Mouse (Mus musculus) heart, adult 2 months (tissue): ENCODE measurements around the gene Mettl15. TPM values are rescaled to one million over a fixed set of nuclear protein-coding genes. Genes with fewer than 3 reads are reported as not detected.

Source experiments
- DNase-seq, 2 experiments: peaks; one replicate each; pipeline ENCODE4 v3.0.0; 2021
- H3K27ac ChIP-seq: fragments of 200-600 bp; 2 replicates; pipeline ENCODE4 v1.8.1; 2022
- H3K27me3 ChIP-seq: fragments of 200-500 bp; 2 replicates; pipeline ENCODE4 v1.6.1; 2012; ENCODE audit warnings: mild to moderate bottlenecking, low read length, inconsistent platforms, mixed read lengths; ENCODE audit not compliant: control insufficient read depth, insufficient read depth
- H3K36me3 ChIP-seq: fragments of 200-500 bp; 2 replicates; pipeline ENCODE4 v1.6.1; 2012; ENCODE audit warnings: low read length, inconsistent platforms; ENCODE audit not compliant: control insufficient read depth, insufficient read depth
- H3K4me1 ChIP-seq: fragments of 200-500 bp; 2 replicates; pipeline ENCODE4 v1.6.1; 2011; ENCODE audit warnings: low read length; ENCODE audit not compliant: control insufficient read depth, insufficient read depth
- H3K4me3 ChIP-seq: fragments of 200-600 bp; 2 replicates; pipeline ENCODE4 v1.8.1; 2022
- H3K79me2 ChIP-seq: fragments of 200-500 bp; replicated peaks from 2 replicates; pipeline ENCODE4 v1.6.1; 2012; ENCODE audit warnings: mild to moderate bottlenecking, inconsistent platforms, low read length, moderate library complexity, mixed read lengths; ENCODE audit not compliant: control insufficient read depth, insufficient read depth
- H3K9ac ChIP-seq: fragments of 200-500 bp; 2 replicates; pipeline ENCODE4 v1.6.1; 2012; ENCODE audit warnings: low read depth, mild to moderate bottlenecking, control low read depth, inconsistent platforms, low read length, mixed read lengths
- CTCF ChIP-seq: fragments of 200-600 bp; IDR thresholded peaks from 2 replicates; pipeline ENCODE4 v1.8.1; 2022; ENCODE audit warnings: antibody characterized with exemption, mild to moderate bottlenecking, moderate library complexity
- EP300 ChIP-seq: fragments of 200-500 bp; IDR thresholded peaks from 2 replicates; pipeline ENCODE4 v1.6.1; 2011; ENCODE audit warnings: low read depth, low read length, control low read depth; ENCODE audit not compliant: insufficient read depth
- POLR2A ChIP-seq: fragments of 200-500 bp; IDR thresholded peaks from 2 replicates; pipeline ENCODE4 v1.6.1; 2011; ENCODE audit warnings: mild to moderate bottlenecking, low read depth, low read length, control low read depth; ENCODE audit not compliant: insufficient read depth
- WGBS: fragments of 180-500 bp; shearing (Covaris S2); methylation state at CpG from one replicate; pipeline ENCODE4 v1.1.7; 2018; 5-methylcytosine and 5-hydroxymethylcytosine counted together
- intact Hi-C: fragments of 180-260 bp; cut with DNase I; formaldehyde crosslinking; loops from one replicate; pipeline ENCODE4 v1.15.1; 2025
- long read RNA-seq: library from polyadenylated mRNA; stranded (forward); transcript quantifications from one replicate; pipeline ENCODE4 v2.0.0, GENCODE M21; 2021
- polyA plus RNA-seq: library from polyadenylated mRNA; depleted of rRNA; stranded (reverse); fragments of >200 nt; gene quantifications from 2 replicates; pipeline ENCODE4 v1.2.3, GENCODE M21; 2012; rRNA removed
- total RNA-seq, 2 experiments: library from RNA; stranded (reverse); gene quantifications; 2 replicates each; pipeline ENCODE4 v1.2.3; 2021

Mettl15 gene
- 10 to 100 TPM; 12.1 to 12.9 TPM for total RNA-seq
- polyA plus RNA-seq, result 7.1 and 16.8 TPM in 2 replicates
- long read RNA-seq, transcript Mettl15-201 (6 exons, 1,894 nt), result major isoform, 5 of 8 reads
- long read RNA-seq, partial matches to known transcripts, result 0 of 8 reads
- long read RNA-seq, other reads (novel, unspliced or antisense), result 3 of 8 reads

DNA sequence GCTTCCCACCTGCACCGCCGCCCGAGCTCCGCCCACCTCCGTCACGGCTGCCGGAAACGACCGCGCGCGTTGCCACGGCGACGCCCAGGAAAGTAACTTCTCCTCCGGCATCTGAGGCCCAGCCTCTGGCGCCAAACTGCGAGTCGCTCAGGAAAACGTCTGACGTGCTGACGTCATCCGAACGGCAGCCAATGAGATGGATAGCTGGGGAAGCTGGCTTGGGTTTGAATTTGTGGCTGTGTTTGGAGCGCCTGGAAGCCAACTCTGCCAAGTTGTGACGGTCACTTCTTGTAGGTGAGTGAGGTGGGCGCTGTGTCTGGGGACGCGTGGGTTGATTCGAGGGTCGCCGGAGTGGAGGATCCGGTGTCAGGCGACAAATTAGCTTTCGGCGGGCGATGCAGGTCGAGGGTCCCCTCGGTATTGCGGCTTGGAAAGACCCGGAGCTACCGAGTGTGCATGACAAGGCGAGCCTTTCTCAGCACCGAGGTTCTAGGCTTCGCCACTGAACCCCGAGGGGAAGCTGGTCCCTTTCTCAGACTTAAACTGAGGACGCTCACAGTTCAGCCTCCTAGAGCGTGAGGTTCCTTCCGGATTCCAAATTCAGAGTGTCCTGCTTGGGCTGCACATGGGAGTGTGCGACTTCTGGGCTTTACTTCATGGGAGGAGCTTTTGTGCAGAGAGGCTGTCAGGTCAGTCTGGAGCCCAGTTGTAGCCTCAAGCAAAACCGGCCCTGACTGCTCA lies at the start of gene Mettl15, which contains the start of gene Kif18a:
Gene Mettl15 (minus strand): TSS at position 149 of the 741 bp plus-strand sequence.
Gene Kif18a (plus strand): TSS at position 139 of the 741 bp plus-strand sequence.
- Histone ChIP-seq H3K4me1 (peaks cover 1% of the 10 kb centered on the region), H3K9ac (peak within 1 kb of the TSS; percentile 71), H3K36me3 (no peaks in the 10 kb centered on the region), H3K4me3 (peak within 1 kb of the TSS; percentile 56), H3K27me3 (no peaks in the 10 kb centered on the region), H3K79me2 (no peaks in the 10 kb centered on the region), H3K27ac (peak within 1 kb of the TSS; percentile 71)
- intact Hi-C loops, result loop anchor here (10.0 kb wide), 1 partner anchor 414 kb away; no protein-coding TSS in a partner anchor
- TF ChIP-seq CTCF (no peak), POLR2A (peak; percentile 33; the same call in 1 of the 2 replicates), EP300 (0 out of 2 replicates have a peak, but pooled peaks have one; percentile 41)
- WGBS, result under 1% methylated on average over 51 of the region's 51 CpGs
- peak; percentile 94 to 96 for DNase-seq

DNA sequence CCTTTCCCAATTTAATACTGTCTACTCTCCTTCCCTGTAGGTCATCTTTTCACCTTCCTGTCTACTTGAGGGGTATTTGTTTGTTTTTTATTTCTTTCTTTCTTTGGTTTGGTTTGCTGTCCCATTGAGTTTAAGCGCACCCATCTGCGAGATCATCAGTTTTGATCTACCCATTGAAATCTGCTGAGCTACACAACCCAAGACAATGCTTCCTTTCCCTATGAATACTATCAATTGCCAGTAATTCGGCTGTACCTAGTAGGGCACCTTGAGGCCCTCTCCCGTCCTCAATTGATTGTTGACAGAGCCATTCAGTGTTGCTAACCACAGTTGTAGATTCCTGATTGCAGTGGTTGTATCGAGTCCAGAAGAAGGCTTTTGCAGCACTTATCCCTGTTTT lies 30.8 kb upstream of the Mettl15 start:
- H3K27me3 ChIP-seq, result no peaks in the 10 kb centered on the region
- H3K4me3 ChIP-seq, result no peak overlapping the region
- H3K4me1 ChIP-seq, result no peaks in the 10 kb centered on the region
- H3K9ac ChIP-seq, result no peak overlapping the region
- TF ChIP-seq POLR2A (no peak), CTCF (no peak), EP300 (no peak)
- WGBS, result 97% methylated on average over 5 of the region's 5 CpGs
- no peak for DNase-seq
- H3K79me2 ChIP-seq, result no peaks in the 10 kb centered on the region
- H3K27ac ChIP-seq, result no peak overlapping the region
- intact Hi-C loops, result no loop called here
- no peaks in the 10 kb centered on the region for H3K36me3 ChIP-seq

DNA sequence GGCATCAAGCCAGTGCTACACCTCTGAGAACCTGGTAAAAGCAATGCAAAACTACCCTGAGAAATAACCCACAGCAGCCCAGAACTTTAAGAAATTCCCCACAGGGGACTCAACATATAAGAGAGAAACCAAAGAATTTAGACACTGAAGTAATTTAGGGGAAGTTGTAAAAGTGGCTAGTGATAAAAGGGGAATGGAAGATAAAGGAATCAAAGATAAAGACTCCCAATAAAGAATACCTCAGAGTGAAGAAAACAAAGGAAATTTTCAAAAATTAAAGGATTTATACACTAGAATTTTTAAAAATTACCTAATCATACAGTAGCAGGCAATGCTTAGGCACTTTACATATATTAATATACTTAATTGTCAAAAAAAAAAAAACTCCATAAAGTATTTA lies 23.1 kb upstream of the Mettl15 start:
- intact Hi-C loops, result no loop called here
- no peak overlapping the region for H3K27ac ChIP-seq
- H3K79me2 ChIP-seq, result no peaks in the 10 kb centered on the region
- no peaks in the 10 kb centered on the region for H3K4me1 ChIP-seq
- no peak for TF ChIP-seq CTCF
- no peak for TF ChIP-seq POLR2A
- no peak for TF ChIP-seq EP300
- no peak overlapping the region for H3K4me3 ChIP-seq
- no peak overlapping the region for H3K9ac ChIP-seq
- no peaks in the 10 kb centered on the region for H3K27me3 ChIP-seq
- no peaks in the 10 kb centered on the region for H3K36me3 ChIP-seq
- DNase-seq, result no peak

DNA sequence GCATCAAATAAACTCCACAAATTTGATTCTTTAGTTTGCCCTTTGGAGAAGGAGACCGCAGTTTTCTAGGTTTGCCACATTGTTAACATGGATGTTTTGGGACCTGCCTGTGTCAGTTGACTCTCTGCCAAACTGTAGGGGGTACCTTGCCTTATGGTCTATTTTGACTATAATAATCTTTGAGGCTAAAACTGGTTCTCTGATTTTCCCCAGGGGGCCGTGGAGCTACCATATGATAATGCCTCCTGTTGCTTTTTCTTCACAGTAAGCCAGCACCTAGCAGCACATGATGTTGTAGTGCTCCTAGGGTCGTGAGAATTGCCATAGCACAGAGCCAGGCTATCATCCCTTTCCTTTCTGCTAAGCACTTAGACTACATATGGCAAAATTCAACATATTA lies 21.7 kb upstream of the Mettl15 start:
- intact Hi-C loops, result no loop called here
- Histone ChIP-seq H3K27me3 (no peaks in the 10 kb centered on the region), H3K4me3 (no peak overlapping the region), H3K79me2 (no peaks in the 10 kb centered on the region), H3K9ac (no peak overlapping the region), H3K36me3 (no peaks in the 10 kb centered on the region), H3K4me1 (no peaks in the 10 kb centered on the region), H3K27ac (no peak overlapping the region)
- DNase-seq, result no peak
- TF ChIP-seq EP300 (no peak), POLR2A (no peak), CTCF (no peak)
- WGBS, result 89% methylated on average over 3 of the region's 3 CpGs

DNA sequence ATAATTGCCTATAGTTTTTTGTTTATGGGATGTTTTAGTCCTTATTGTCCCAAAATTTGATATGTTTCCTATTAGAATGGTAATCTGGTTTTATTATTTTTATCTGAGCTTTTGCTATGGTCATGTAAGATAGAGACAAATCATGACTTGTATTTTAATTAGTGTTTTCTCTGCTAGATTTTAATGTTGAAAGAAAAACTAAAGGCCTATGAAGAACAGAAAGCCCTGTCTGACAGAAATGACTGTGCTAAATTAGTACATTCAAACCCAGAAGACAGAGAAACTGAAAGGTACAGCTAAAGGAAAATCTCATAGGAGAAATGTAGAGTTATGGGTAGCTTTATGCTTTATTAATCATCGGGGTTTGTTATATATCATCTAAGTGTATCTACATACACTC lies 17.6 kb upstream of the Mettl15 start:
- intact Hi-C loops, result no loop called here
- TF ChIP-seq CTCF (no peak), EP300 (no peak), POLR2A (no peak)

DNA sequence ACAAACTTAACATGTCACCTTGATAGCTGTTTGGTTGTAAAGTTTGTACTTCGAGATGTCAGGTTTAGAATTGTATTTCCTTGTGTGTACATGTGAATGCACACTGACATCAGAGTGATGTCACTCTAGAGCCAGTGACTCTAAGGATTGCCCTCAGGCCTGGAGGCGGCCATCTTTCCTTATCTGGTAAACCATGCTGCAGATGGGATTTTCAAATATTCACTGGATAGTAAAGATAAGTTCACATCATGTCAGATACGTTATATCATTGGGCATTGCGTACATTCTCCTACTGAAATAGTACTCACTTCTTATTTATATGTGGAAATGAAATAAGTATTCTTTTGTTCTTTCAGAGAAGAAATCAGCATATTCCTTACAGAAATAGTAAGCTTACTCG lies 15.7 kb upstream of the Mettl15 start:
- no peaks in the 10 kb centered on the region for H3K27me3 ChIP-seq
- H3K9ac ChIP-seq, result no peak overlapping the region
- TF ChIP-seq POLR2A (no peak), EP300 (no peak), CTCF (no peak)
- no peak for DNase-seq
- H3K79me2 ChIP-seq, result no peaks in the 10 kb centered on the region
- WGBS, result 88% methylated on average over 5 of the region's 5 CpGs
- no peak overlapping the region for H3K4me3 ChIP-seq
- H3K4me1 ChIP-seq, result no peaks in the 10 kb centered on the region
- no peaks in the 10 kb centered on the region for H3K36me3 ChIP-seq
- intact Hi-C loops, result no loop called here
- H3K27ac ChIP-seq, result no peak overlapping the region

More for the DNA sequence above, 17.6 kb upstream of the Mettl15 start:
- no peaks in the 10 kb centered on the region for H3K79me2 ChIP-seq
- H3K4me1 ChIP-seq, result no peaks in the 10 kb centered on the region
- H3K4me3 ChIP-seq, result no peak overlapping the region
- 98% methylated on average over 1 of the region's 1 CpGs for whole genome bisulfite sequencing
- H3K27me3 ChIP-seq, result no peaks in the 10 kb centered on the region
- H3K27ac ChIP-seq, result no peak overlapping the region
- no peak overlapping the region for H3K9ac ChIP-seq
- H3K36me3 ChIP-seq, result no peaks in the 10 kb centered on the region
- DNase-seq, result no peak
